Mouse (Mus musculus): ENCODE data around the gene Wdr13.

Gene Wdr13

GRCm38 (mm10) chrX:8132017-8132976 lies at the start of gene Wdr13:
TSS of gene Wdr13 (minus strand) at chrX:8132892.
- peak; percentile 75 to 78 for DNase-seq (ENCODE audit: low read depth in 2 of 2, low spot score in 2 of 2)

- no peak for DNase-seq (ENCODE audit: low read depth in 2 of 2, low spot score in 2 of 2)
Observed at GRCm38 (mm10) chrX:8179646-8180045, 47.0 kb upstream of the Wdr13 start.

DNA sequence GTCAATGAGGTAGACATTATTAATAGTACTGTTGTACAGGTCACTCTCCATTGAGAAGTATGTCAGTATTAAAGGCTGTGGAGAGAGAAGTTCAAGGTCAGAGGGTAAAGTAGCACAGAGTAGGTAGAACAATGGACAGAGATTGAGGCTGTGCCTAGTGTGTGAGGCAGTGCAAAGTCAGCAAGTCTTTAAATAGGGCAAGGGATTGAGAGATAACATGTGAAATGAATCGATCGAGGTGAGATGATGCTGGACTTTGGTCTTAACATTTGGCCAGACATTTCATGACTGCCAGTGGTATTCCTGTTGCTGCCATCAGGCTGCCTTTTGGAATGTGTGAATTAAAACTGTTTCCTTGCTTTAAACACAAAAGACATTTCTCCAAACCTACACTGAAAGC lies 46.2 kb upstream of the Wdr13 start:
- DNase-seq (ENCODE audit: low read depth in 2 of 2, low spot score in 2 of 2), result no peak

- DNase-seq (ENCODE audit: low read depth in 2 of 2, low spot score in 2 of 2), result peak; percentile 69 to 77
Observed at GRCm38 (mm10) chrX:8175504-8176385, 43.1 kb upstream of the Wdr13 start, which contains the start of gene Tbc1d25. TSS of gene Tbc1d25 (minus strand) at chrX:8176181.

- DNase-seq (ENCODE audit: low read depth in 2 of 2, low spot score in 2 of 2), result no peak
Observed at GRCm38 (mm10) chrX:8175169-8175503, 42.4 kb upstream of the Wdr13 start.

- DNase-seq (ENCODE audit: low read depth in 2 of 2, low spot score in 2 of 2), result no peak
Observed at GRCm38 (mm10) chrX:8167716-8168647, 35.3 kb upstream of the Wdr13 start.

- no peak for DNase-seq (ENCODE audit: low read depth in 2 of 2, low spot score in 2 of 2)
Observed at GRCm38 (mm10) chrX:8164471-8164870, 31.8 kb upstream of the Wdr13 start.

GRCm38 (mm10) chrX:8163076-8163475 lies 30.4 kb upstream of the Wdr13 start:
- DNase-seq (ENCODE audit: low read depth in 2 of 2, low spot score in 2 of 2), result no peak

DNA sequence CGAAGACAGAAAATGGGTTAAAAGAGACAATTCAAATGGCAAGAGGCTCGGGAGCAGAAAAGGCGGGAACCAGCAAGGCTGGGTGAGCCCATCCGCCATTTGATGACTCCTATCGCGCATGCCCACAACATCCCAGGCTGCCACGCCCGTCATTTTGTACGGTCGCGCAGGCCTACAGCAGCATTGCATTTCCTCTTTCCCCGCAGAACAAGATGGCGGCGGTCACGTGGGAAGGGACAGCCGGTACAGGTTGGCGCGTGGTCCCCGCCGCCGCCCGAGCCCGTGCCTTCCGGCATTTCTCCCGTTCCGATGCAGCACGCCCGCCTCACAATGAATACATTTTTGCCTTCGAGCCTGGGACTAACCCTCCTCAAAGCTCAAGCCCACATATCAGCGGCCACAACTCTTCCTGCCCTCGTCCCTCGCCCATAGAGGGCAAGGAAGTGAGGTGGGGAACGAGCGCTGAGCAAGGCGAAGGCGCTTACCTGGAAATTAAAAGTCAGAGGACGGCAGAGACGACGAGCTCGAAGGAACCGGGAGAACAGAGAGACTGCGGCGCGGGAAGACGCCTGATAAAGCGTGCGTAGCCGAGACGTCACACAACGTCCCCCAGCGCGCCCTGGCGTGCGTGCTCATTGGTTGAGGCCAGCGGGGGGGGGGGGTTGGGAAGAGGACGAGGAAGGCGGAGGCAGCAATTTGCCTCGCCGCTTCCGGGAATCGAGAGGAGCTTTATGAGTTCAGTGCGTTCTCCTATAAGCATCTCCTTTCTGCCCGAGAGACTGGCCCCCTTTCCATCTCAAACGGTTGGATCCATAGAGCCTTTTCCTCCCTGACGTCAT lies 12.7 kb upstream of the Wdr13 start, which contains the start of gene Rbm3:
TSS of gene Rbm3 (minus strand) at position 728 of the 839 bp plus-strand sequence.
- DNase-seq (ENCODE audit: low read depth in 2 of 2, low spot score in 2 of 2), result peak; percentile 78 to 81

DNA sequence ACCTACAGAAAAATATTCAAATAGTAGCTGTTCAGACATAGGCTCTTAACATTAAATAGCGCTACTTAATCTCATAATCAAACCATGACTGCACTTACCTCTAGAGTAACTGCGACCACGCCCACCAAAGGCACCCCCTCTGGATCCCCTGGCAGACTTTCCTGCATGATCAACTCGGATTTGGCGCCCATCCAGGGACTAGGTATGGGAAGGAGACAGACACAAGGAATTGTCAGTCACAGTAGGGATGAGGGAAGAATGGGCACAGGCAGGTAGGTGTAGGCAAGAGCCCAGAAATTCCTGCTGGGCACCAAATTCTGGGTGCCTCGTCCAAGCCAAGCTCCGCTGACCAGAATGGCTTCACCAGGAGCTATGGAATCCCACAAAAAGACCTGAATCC lies 11.1 kb upstream of the Wdr13 start:
- DNase-seq (ENCODE audit: low read depth in 2 of 2, low spot score in 2 of 2), result no peak

GRCm38 (mm10) chrX:8142948-8143347 lies 10.3 kb upstream of the Wdr13 start:
- DNase-seq (ENCODE audit: low read depth in 2 of 2, low spot score in 2 of 2), result no peak

GRCm38 (mm10) chrX:8141058-8141457 lies 8.4 kb upstream of the Wdr13 start:
- DNase-seq (ENCODE audit: low read depth in 2 of 2, low spot score in 2 of 2), result no peak

DNA sequence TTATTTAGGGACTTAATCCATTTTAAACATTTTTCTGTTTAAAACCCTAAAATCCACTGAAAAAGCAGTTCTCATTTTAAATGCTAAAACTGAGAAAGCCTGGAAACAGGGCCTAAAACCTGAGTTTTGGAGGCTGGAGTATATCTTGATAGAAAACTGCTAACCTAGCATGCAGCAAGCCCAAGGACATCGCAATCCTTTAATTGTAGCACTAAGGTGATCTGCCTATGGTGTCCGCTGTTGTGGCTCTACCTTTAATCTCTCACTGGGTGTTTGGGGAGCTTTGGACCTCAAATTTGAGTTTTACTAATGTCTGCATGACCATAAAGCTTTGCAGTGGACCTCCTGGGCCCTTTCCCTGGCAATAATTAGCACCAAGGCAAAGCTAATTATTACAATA lies 7.8 kb upstream of the Wdr13 start:
- no peak for DNase-seq (ENCODE audit: low read depth in 2 of 2, low spot score in 2 of 2)

DNA sequence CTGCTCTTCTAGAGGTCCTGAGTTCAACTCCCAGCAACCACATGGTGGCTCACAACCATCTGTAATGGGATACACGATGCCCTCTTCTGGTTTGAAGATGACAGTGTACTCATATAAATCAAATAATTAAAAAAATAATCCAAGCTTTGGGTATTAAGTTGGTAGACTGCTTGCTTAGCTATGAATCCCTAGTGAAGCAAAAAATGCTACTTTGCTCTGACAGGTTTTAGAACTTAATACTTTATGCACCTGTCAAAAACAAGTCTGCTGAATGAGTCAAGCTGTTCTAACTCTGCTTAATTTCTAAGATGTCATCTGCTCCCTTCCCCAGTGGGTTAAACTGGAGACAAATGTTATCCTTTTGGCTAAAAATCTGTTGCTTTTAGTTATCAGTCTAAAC lies 6.8 kb upstream of the Wdr13 start:
- no peak for DNase-seq (ENCODE audit: low read depth in 2 of 2, low spot score in 2 of 2)

DNA sequence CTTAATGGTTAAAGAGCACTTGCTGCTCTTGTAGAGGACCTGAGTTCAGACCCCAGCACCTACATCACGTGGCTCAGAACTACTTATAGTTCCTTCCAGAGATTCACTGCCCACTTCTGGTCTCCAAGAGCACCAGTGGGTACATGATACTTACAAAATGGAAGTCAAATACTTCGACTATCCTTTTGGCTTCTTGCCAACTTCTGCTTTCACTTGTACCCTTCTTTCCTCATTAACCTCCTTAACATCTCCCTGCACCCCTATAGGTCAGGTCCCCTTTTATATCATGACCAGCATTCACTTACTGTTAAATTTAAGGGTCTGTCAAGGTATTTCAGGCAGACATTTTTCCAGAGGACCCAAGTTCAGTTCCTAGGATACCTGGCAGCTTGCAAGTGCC lies 3.2 kb upstream of the Wdr13 start:
- DNase-seq (ENCODE audit: low read depth in 2 of 2, low spot score in 2 of 2), result no peak

- DNase-seq (ENCODE audit: low read depth in 2 of 2, low spot score in 2 of 2), result no peak
Observed at GRCm38 (mm10) chrX:8131393-8131792, 1.3 kb downstream of the Wdr13 start.

DNA sequence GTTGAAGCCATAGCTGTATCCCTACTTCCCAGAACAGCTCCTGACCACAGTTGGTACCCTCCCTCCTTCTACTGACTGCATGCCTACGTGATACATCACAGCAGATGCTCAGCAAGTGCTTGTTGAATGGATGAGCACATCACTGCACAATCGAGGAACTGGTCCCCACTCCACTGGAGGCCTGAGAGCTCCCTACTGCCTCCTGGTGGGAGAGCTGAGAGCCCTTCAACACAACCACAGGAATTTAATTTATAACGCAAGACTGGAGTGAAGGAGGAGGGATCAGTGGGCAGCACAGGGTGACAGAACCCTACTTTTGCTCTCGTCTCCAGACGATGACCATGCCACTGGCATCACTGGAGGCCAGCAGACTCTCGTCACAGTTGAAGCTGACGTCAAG lies 7.5 kb downstream of the Wdr13 start:
- no peak for DNase-seq (ENCODE audit: low read depth in 2 of 2, low spot score in 2 of 2)

DNA sequence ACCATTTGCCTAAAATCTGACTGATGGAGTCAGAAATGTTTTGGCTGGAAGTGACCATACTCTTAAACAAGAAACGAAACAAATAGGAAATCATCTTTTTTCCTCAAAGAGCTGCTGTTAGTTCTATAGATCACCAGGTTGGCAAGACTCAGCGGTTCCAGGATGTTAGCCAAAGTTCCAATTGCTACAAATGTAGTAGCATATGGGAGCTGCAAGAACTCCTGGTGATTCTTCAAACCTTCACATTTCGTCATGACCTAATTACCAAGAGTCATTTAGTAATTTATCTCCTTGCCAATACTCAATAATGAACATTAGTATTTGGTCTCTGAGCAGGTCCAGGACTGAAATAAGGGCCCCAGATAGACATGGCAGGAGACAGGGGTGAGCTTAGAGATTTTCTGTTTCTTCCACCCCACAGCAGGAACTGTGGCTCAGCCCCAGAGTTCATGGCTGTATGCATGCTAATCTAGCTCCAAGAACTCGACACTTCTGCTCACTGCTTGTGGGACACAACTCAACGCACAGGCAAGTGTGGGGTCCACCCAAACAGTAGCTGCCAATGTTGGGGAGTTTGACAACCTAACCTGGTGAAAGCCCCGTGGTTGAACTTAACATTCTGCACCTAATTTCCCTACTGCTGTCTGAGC lies 8.7 kb downstream of the Wdr13 start:
- DNase-seq (ENCODE audit: low read depth in 2 of 2, low spot score in 2 of 2), result no peak

GRCm38 (mm10) chrX:8117264-8117663 lies 15.4 kb downstream of the Wdr13 start:
- no peak for DNase-seq (ENCODE audit: low read depth in 2 of 2, low spot score in 2 of 2)
